Mouse (Mus musculus) c-Kit-negative CD71-positive TER-119-positive erythroid progenitor cells, embryonic 14.5 days (primary cell): ENCODE results near the gene Nrcam.

Experiments
- DNase-seq: peaks from one replicate; pipeline ENCODE4 v3.0.0-alpha.2; 2013; ENCODE audit warnings: low read depth, low spot score

Gene Nrcam

DNA sequence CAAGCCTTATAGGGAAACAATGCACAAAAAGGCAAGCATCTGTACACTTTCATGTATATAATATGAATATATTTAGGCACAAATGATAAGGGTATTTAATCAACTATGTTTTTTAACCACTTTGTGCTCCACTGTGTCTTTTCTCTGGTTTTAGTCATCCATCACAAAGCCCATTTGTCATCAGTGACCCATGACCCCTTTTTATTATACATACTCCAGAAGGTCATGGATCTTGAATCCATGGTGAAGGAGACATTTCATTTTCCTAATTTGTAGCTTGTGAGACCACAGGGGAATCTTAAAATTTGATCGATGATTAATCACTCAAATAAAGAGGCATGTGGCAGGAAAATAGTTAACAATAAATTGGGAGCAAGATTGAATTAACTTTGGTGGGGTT lies 29.2 kb downstream of the Nrcam start:
- DNase-seq, result no peak

DNA sequence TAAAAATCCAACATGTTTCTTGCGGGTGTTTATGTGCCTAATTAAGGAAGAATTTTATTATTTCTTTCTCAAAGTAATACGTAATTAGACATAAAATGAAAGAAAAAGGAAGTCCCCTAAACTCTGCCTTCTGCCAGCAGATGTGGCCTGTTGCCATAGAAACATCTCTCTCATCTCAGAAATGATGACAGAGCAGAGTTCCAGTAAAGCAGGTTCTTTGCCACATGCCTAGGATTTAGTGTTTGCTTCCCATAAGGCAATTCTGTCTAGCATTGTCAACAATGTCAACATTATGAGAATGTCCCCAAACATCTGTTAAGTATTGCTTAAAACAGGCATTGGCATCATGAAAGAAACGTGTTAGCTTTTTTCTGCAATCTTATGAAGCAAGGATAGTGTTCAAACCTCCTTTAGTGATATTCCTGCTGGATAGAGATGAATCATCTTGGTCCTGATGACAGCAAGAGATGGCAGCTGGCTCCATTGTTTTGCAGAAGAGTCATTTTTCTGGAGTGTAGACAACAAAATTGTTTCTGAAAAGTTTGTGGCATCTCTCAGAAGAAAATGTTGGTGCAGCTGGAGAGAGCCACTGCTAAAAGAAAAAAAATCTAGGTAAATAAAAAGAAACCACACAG lies 42.5 kb downstream of the Nrcam start:
- no peak for DNase-seq

DNA sequence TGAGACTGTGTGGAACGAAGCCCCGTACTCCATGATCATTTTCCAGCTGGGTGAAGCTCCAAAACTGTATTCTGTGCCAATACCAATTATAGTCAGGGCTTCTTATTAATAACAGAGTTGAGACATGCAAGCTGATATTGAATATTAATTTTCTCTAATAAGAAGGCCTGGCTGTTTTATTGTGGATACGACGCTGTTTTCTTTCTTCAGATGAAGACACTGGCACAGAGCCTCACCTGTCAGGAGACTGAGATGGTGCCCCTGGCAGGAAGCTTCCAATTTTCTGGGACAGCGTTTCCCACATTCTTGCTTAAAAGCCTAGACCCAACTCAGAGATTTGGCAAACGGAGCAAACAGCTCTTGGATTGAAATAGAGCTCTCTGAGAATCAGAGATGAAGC lies 47.3 kb downstream of the Nrcam start:
- no peak for DNase-seq

DNA sequence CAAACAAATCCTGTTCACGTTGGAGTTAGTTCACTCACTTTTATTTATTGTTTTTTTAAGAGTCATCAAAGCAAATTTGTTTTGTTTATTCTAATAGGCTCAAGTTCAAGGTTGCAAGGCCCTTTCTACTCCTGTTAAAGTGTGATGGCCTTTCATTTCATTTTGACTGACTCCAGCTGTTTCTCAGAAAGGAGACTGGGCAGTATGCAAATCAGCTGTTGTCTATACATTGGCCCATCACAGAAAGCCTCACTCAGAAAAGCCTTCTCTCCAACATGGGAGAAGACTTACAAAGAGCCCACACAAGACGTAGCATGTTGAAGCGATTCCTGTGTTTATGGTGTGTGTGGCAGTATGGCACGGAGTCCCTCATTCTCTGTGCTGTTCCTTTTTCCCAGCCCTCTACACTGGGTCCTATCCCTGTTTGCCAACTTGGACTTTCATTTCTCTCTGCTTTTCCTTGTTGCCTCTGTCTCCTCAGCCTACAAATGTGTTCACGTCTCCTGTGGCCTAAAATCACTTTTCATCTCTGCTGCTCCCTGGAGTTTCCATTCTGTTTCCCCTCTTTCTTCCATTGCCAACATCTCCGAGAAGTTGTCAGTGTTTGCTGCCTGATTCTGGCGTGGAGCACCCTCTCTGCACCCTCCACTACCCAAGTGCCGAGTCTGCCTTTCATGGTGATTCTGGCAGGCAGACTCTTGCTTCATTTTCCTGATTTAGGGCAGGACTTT lies 49.9 kb downstream of the Nrcam start:
- DNase-seq, result no peak

DNA sequence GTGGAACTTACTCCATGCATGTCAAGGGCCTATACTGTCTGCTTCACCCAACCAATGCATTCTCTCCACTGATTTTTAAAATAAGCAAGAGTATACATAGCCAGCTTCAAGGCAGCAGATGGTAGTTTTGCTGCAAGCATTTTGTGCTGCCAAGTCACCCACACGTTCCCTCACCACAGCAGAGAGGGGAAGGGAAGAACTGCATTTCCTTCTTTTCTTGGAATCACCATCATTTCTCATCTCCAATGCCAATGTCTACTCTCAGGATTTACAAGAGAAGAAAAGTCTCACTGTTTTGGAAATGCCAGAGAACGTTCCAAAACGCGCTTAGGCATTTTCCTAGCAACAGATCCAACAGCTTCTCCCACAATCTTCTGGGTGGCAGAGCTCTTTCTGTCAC lies 52.1 kb downstream of the Nrcam start:
- no peak for DNase-seq

DNA sequence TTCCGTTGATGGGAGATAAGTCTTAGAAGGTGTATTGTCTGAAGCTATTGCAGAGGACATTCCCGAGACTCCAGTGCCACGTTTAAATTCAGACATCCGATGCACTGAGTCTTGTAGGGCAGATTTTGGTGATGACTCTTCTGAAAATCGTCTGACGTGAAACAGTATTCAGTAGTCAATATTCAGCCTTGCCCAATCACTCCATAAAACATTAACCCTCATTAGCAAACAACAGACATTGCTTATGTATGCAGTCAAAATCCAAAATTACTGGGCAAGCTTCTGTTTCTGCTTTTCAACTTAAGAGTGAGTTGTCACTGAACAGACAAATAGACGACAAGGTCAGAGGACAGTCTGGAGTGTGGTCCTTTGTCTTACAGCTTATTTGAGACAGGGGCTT lies 57.7 kb downstream of the Nrcam start:
- no peak for DNase-seq

DNA sequence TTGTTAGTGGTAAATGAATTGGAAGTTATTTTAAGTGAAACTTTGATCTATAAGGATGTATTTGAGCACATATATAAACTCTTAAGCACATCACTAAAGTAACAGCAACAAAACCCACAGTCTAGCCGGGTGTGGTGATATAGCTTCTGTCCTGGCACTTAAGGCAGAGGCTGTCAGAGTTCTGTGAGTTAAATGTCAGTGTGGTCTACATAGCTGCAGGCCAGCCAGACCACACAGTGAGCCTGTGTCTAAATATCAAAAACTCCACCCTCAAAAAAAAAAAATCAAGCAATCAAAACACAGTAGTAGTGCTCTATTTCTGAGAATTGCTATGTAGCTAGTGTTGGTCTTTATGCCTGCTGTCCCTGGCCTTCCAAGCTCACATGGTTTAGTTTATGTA lies 59.5 kb downstream of the Nrcam start:
- no peak for DNase-seq

DNA sequence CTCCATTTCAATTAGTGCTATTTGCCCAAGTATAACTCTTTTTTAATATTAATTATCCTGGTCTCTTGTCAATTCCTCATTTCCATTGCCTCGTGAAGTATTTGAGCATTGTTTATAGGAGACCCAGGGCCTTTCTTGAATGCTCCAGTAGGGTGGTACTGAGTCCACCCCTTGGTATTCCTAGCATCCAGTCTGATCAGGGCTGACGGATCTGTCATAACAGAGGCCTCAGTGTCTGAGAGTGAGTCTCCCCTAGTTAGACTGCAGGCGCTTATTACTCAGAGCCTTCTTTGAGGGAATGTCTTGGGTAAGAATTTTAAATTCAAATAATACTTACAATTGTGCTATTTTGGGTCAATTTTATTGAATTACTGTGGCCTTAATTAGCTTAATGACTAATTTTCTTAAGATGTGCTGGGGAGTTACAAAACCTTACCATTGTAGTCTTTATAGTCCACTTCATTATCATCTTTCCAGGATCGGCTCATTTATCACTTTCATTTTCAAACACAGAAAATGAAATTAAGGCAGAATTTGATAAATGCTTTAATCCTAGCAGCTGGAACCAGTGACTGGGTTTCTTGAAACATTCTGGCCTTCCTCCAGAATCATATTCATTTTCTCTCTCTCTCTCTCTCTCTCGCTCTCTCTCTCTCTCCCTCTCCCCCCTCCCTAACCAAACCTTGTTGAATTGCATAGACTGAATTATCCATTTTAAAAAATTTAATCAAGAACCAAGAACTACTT lies 61.9 kb downstream of the Nrcam start:
- no peak for DNase-seq

DNA sequence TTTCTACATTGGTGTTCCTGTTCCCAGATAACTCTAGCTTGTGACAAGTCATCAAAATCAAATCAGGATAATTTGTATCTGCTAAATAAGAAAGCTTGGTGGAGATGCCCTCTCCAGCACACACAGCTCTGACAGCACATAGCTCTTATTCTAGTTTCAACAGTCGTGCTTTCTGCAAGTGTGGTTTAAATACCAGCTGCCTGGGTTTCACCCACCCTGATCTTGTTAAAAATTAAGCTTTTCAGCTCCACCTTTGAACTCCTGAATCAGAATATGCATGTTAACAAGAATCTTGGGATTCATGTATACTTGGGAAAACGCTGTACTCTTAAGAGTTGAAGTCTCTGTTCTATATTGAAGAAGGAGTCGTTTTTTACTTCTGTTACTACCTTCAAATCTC lies 66.2 kb downstream of the Nrcam start:
- no peak for DNase-seq

DNA sequence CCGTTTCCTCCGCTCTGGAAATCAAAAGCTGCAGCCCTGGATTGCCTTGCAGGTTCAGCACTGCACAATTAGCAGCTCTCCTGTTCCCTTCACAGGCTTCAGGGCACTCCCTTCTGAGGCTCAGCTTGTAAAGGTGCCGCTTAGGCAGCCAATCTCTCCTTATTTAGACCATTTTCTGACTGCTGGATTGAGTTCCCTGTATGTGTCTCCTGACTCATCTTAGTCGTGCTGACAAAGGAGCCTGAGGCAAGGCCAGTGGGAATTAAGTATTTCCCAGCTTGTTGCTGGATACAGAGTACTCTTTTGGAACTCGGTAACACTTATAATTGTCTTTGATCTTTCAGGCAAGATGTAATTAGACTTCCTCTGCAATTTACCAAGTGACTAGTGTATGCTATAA lies 69.1 kb downstream of the Nrcam start:
- DNase-seq, result no peak

DNA sequence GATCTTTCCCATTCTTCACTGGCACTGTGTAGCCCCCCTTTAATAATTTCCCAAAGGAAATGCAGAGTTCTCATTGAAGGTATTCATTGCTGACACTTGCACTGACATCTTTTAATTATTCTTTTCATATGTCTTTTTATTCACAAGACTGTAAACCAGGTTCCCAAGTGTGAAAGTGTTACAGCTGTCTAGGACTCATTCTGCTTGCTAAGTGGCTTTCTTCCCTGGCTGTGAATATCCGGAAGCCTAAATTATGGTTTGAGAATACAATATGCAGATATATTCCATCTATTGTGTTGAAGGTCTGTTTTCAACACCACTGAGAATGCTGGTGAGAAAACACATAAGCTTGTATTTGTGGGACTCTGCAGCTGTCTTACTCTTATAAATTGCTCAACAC lies 73.4 kb downstream of the Nrcam start:
- DNase-seq, result no peak

DNA sequence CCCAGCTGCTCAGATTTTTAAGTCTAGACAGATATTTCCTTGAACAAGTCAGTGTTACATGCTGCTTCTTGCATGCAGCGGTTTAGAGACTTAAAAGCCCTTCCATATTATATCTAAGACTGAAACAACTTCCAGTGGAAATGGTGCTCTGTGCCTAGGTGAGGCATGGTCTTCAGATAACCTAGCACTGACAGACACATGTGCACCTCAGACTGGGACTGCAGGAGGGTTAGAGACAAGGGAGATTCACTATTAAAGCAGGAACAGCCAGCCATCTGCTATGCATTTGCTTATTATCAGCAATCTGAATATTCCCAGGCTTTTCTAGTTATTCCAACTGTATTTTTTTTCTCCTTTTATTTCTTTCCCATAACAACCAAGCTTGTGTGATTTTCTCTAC lies 74.6 kb downstream of the Nrcam start:
- no peak for DNase-seq

DNA sequence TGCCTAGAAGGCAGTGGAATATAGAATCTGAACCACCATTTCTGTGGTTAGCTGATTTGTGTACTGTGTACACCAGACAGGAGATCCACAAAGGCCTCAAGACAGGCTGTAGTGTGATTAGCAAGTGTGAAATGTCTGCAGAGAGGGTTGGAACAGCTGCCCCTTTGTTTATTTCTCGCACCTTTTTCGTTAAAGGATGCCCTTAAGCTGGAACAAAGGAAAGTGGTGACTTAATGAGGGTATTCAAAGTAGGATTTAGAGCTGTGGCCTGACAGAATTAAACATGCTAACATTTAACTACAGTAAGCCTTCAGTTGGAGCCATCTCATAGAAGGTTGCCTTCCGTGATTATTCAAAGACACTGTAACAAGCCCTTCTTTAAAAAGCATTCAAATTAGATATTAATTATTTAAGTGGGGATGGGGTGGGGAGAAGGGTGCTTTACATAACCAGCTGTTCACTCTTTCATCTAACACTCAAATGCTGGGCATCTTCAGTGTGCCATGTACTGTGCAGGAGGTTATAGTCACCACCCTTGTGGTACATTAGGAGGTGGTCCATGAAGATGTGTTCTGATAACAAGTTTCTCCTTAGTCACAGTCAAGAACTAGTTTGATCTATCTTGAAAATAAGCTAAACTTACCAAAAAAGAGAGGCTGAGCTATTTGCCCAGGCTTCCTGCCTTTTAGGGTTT lies 75.2 kb downstream of the Nrcam start:
- no peak for DNase-seq

DNA sequence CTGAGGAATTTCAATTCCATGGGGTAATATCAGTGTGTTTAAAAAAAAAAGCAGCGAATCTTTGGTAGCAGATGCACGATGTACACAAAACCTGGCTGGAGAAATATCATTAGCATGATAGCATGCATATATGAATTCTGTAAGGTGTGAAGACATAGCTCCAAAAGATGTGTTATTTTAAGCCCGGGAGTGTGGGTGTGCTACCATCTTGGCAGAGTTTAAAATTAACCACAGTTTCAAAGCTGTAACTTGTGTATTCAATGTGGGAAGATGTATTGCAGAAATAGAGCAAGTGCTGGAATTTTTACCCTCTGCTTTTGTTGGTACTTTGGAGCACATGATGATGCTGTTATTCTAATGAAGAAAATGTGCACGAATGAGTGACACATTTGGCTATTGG lies 81.1 kb downstream of the Nrcam start:
- DNase-seq, result no peak

DNA sequence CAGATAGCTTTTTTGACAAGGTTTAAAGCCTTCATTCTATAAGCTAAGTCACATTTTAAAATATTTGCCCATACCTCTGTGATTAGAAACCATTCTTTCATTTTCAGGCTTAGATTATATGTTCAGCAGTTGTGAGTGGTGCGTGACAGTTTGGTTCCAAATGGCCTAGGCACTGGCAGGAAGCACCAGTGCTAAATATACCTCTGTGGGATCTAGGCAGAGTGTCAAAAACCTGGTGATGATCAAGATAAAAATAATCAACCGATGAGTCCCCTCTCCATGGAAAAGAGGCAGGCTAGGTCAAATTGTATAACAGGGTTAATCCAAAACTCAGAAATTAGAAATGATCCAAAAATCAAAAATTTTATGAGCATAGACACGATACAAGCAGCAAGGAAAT lies 82.3 kb downstream of the Nrcam start:
- no peak for DNase-seq

DNA sequence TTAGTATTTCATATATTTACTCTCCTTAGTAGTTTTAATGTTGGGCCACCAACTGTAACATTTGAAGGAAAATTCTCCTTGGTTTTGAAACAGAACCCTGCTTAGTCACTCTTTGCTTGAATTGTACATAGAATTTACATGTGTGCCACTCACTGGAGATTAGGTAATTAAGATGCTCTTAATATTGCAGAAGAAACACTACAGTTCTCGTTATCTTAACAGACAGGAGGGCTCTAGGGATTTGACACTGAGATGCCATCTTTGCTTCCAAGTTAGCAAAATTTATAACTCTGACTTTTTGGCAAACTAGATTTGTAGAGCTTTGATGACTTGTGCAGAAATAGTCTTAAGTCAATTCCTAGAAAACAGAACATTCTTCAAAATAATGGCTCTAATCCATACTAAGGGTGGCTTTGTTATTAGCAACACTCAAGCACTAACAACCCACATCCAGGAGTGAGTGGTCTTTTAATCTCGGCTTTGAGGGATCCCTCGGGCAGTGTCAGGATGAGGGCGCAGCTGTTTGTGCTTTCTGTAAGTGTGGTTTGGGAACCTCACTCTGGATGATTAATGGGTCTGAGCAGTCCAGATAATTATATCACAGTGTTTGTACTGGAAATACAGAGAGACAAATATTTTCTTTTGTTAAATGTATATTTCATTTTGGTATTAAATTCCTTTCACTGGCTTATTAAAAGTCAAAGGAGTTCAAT lies 93.6 kb downstream of the Nrcam start:
- no peak for DNase-seq

DNA sequence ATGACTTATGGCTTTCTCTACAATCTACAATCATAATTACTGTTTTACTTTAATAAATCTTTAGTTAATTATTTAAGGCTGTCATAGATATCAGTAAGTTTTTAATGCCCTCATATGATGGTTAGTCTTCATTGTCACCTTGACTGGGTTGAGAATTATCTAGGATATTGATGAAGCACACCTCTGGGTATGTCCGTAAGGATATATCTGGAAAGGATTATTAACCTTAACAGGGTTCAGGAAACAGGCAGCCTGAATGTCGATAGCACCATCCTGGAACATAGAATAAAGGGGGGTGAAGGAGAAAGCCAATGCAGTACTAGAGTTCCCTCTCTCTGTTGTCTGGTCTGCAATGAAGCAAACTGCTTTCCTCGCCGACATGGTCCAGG lies 94.2 kb downstream of the Nrcam start:
- DNase-seq, result no peak

DNA sequence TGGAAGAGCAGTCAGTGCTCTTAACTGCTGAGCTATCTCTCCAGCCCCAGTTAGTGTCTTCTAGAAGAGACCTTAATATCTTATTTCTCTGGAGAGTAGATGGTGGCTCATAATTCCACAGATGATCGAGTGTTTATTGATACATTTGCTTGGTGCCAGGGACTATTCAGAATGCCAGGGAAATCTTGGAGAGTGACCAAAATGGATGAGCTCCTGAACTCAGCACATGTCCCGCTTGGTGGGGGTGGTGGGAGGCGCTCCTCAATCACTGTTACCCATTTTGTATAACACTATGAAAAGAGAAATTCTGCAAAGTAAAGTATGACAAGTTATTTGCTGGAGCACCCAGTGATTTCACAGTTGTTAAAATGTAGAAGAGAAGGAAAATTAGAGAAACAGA lies 95.3 kb downstream of the Nrcam start:
- DNase-seq, result no peak

DNA sequence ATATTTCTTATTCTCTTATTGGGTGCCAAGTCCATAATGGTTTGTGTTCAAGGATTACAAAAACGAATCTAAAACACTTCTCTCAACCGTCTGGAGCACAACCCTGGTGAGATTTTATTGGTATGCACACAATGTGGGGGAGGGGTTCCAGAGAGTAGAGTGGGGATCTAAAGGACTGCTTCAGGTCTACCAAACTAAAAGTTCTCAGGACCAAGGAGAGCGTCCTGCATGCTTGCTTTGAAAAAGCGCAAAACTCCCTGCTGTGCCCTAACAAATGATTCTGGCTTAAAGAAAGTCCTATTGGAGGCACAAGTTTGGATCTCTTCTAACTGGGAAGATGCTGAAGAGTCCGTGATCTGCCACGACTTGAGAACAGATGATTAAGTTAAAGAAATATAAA lies 96.4 kb downstream of the Nrcam start:
- no peak for DNase-seq

DNA sequence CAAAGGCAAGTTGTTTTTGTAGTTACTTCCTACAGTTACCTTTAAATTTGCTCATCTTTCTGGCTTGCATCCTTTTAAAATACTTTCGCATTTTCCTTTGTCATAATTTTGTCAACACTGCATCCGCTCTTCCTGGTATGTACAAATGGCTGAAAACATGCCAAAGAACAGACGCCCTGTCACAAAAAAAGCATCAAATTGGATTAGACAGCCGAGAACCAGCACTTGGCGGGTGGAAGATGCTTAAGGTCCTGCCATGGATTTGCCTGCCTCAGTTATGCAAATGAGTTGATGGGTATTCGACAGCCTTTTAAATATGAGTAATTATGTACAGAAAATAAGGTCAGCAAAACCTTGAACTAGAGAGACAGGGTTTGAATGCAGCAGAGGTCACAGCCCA lies 101.7 kb downstream of the Nrcam start:
- no peak for DNase-seq

DNA sequence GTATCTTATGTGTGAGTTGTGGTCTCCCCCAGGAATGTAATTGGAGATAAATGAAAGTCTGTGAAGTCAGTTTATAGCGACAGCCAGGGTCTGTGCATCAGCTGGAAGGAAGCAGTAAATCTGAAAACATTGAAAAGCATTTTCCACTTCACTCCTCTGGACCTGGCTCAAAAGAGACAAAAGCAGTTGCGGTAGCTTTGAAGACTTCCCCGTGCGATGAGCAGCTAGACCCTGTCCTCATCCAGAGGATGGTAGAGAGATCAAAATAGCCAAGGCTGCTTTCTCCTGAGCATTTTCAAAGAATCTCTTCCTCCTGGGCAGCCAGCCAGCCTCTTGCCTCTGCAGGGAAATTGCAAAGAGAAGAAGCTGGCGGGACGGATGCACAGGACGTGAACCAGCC lies 102.3 kb downstream of the Nrcam start:
- DNase-seq, result no peak

DNA sequence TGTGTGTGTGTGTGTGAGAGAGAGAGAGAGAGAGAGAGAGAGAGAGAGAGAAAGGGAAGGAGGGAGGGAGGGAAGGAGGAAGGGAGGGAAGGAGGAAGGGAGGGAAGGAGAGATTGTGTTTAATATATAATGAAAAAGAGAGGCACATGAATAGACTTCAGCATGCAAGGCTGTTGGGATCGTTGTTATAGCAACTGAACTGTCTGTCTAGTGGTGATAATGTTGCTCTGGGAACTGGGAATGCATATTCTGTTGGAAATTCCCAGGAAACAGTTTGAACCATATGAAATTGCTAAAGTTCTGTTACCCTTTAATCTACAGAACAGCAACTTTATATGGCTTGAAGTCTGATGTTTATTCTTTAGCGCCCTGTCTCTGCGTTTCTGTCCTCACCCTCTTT lies 104.0 kb downstream of the Nrcam start:
- DNase-seq, result no peak
